Mouse (Mus musculus): ENCODE measurements at regions not wholly inside any gene's neighbourhood (a gene's known extent, or its start where the extent isn't known, plus 50 kb on each side); places are given as distances from the start of the nearest gene placed in this dataset.
"Not testable (repeated sequence)": the region's sequence is repeated elsewhere in the genome, so short reads cannot be mapped to it uniquely, and the experiment has no call there.

DNA sequence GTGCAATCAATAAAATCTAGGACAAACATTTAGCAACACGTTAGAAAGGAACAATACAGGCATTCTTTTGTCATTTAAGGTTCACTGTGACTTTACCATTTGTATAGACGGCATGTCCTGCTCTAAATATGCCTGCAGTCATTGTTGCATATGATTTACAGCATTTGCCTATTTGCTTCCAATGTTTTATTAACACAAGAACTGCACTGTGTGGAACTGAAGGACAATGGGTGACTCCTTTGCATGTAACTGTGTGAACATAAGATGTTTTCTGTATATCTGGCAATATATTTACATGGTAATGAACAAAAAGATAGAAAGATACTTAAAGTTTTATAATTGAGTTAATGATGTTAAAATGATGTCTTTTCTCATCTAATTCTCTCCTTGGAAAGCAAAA is 57.1 kb downstream of the Pou4f1 start:
- DNase-seq, result no peak

GRCm38 (mm10) chr14:104410292-104410691 is 57.5 kb downstream of the Pou4f1 start:
- no peak for DNase-seq

GRCm38 (mm10) chr14:104406062-104406461 is 61.7 kb downstream of the Pou4f1 start:
- DNase-seq, result no peak

- DNase-seq, result no peak
These were observed 78.3 kb downstream of the Pou4f1 start for GRCm38 (mm10) chr14:104389297-104390071.

- no peak for DNase-seq
These were observed 78.9 kb downstream of the Pou4f1 start for GRCm38 (mm10) chr14:104388879-104389278.

GRCm38 (mm10) chr14:104380986-104381385 is 86.8 kb downstream of the Pou4f1 start:
- DNase-seq, result no peak

- no peak for DNase-seq
These were observed 95.0 kb downstream of the Pou4f1 start for GRCm38 (mm10) chr14:104372776-104373175.

DNA sequence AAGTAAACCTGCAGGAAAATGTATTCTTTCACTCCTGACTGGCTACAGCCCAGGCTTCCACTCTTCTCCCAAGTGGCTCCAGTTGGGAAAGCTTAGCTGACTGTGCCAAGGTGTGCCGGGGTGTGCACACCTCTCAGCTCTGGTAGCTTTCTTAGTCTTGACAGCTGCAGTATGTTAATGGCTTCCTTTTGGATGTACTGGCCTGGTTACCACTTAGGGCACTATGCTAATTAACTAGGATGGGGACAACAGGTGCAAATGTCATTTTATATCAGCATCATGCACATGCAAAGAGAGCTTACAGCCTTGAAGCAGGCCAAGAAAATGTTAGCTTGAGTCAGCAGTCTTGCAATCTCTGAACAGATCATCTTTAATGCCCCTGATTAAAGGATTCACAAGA is 111.2 kb downstream of the Pou4f1 start:
- DNase-seq, result no peak

DNA sequence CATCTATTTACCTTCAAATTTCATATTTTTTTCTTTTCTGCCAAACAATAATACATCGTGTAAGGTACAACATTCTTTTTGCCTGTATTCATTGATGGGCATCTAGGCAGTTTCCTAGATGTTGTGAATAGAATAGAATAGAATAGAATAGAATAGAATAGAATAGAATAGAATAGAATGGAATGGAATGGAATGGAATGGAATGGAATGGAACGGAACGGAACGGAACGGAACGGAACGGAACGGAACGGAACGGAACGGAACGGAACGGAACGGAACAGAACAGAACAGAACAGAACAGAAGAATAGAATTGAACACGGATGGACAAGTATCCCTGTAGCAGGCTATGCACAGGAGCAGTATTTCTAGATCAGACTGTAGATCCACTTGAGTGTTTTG is 131.0 kb downstream of the Pou4f1 start:
- DNase-seq, result not testable (repeated sequence)

- DNase-seq, result no peak
These were observed 141.7 kb downstream of the Pou4f1 start for GRCm38 (mm10) chr14:104326089-104326488.

DNA sequence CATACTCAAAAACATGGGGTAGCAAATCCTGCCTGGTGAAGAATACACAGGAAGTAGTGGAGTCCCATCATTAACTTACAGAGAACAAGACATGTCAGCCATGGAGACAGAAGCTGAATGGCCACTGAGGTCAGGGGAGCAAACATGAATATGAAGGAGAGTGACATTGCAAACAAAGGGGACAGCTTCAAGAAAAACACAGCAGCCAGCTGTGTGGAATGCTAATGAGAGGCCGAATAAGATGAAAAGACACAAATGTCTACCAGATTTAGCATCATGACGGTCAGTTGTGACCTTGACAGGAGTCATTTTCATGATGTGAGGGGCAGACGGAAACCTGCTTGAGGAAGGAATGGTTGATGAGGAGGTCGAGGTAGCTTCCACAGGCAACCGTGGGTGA is 167.7 kb downstream of the Pou4f1 start:
- no peak for DNase-seq

DNA sequence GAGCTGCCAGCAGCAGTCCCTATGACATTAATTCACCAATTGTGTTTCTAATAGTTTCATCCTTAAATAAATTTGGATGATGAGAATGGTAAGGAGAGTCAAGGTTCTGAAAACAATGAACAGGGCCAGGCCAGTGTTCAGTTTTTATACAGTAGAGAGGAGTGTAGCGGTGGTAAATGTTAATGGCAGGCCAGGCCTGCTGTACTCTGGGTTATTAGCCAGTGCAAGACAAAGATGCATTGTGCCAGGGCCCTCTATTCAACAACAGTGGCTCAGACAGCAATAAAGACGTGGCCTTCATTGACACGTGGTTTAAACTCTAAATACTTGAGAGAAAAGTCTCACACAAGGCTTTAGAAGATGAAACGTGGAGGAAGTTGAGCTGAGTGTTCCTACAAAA is 169.5 kb downstream of the Pou4f1 start:
- no peak for DNase-seq

DNA sequence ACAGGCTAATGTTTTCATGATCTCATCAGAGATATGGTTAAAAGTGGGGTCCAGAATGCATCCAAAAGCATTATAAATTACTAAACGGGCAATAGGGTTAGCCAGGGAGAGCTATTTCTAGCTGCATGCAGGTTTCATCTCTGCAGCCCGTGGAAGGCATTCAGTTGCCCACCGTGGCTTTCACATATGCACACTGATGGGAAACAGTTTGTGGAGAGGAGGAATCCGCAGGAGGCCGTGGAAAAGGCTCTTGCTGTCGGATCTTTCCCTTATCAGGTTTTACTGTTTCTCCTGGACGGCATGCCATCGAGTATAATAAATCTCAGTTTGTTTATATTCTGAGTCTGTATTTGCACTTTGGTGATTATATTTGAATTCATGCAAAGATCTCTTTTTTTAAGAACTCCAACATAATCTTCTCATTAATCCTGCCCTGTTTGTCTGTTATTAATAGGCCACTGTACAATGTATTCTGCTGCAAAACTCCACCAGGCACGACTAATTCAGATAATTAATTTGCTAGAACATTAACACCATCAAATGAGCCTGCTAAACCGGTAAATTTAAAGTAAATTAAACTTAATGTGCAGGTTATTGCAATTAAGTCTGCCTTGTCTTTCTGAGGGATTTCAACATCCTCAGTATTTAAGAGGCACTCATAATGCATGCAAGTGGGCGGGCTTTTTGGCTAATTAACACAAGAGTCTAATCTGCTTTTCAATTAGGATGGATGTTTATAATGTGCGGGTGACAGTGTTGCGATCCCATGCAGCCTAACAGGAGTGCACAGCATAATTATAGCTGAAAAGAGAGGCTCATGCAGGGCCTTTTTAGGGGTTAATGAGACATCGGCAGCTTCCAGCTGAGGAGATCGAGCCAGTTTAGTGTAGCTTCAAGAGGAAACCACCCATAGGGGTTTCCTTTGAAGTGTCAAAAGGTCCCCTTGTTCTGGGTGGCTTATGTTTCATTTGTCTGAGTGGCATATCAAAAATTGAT is 170.2 kb downstream of the Pou4f1 start:
- DNase-seq, result no peak

DNA sequence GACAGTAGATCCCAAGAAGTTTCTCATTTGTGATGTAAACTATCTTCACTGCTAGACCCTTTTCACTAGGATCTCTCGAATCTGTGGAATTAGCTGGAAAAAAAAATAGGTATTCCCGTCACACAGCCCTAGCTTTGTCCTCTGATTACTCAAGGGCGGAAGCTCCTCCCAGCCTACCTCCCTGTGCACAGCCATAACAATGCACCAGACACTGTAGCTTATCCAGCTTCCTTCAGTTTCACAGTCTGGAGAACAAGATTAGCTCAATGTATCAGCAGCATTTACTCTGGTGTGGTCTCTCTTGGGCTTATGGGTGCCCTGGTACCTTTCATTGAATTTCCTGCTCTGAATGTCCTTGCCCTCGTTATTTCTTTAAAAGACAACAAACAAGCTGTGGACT is 174.0 kb downstream of the Pou4f1 start:
- DNase-seq, result no peak

DNA sequence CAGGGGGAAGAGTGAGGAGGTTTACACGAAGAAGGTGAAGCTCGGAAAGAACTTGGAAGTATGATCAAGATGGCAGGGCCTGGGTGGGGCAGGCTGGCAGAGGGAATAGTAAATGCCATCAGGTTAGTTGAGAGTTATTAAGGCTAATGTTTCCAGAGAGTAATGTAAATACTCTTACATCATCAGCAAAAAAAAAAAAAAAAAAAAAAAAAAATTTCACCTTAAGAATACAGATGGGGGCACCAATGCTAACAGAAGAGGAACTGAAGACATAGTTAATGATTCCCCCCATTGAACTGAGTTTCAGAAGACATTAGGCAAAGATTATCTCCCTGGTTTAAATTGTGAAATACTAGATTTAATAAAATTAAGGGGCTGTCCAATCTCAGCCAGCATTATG is 174.7 kb downstream of the Pou4f1 start:
- DNase-seq, result no peak

GRCm38 (mm10) chr14:104280353-104280752 is 187.4 kb downstream of the Pou4f1 start:
- no peak for DNase-seq

GRCm38 (mm10) chr14:104279890-104280289 is 187.9 kb downstream of the Pou4f1 start:
- no peak for DNase-seq

- DNase-seq, result no peak
These were observed 193.0 kb downstream of the Pou4f1 start for GRCm38 (mm10) chr14:104274752-104275151.

GRCm38 (mm10) chr14:104264919-104265764 is 202.7 kb downstream of the Pou4f1 start:
- no peak for DNase-seq

DNA sequence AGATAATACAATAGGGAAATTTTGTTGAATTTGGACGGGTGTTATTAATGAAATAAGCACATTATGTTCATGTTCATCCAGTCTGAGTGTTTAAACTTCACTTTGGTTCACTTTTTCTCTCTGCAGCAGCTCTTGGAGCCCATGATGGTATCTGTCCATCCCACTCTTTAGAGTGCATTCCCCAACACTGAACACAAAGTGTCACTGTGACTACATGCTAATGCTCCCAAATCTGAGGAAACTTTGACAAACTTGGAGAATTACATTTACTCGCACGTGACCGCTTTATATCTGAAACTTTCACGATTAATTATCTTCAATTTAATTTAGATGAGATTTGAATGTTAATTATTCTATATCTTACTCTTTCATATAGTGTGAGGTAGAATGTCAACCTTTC is 250.8 kb downstream of the Pou4f1 start:
- no peak for DNase-seq

DNA sequence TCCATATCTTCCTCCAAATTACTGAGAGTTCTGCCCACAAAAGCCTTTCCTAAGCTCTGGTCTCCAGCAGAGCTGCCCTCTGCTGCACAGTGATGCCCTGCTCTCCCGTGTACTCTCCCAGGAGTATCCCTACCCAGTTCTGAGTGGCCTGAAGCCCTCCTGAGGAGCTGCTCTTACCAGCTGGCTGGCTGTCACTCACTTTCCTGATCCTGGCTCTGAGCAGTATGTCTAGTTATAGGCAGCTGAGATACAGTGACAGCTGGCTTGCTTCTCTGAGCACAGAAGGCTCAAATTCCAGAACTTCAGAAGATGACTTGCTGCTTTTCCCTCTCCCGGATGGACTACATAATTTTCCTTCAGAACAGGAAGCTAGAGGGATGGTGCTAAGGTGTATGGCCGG is 257.1 kb downstream of the Pou4f1 start:
- no peak for DNase-seq

- no peak for DNase-seq
These were observed 258.9 kb downstream of the Pou4f1 start for GRCm38 (mm10) chr14:104208855-104209254.

Data from kidney, adult 9 months (tissue).